In the genomic region with DNA sequence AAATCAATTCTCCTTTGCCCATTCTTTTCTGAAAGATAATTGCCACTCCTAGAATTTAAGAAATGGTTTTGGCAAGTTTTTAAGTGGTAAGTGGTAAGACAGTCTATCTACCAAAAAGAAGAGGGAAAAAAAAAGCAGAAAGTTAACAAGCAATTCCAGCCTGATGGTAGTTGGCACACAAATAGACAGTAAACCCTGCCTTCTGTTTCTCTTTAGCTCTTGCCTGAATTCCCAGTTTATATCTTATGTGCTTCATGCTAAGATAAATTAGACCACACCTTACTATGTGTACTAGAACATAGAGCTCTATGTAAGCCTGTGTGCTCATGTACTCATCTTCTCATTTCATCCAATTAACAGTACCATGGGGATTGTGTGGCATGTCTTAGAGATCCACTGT, we compare ENCODE assay signal across 18 mouse cellular contexts.
"Had no signal": no experiment of that assay in that cellular context is flagged by ENCODE, and none has a peak within 500 bp of the region (broad histone marks: within the 10 kb centered on the region; RNA-seq: fewer than 3 reads in every experiment).

No protein-coding gene starts in this region.

- H3K36me3 ChIP-seq: midbrain, embryonic 10.5 days; midbrain, embryonic 12.5 days; neural tube, embryonic 13.5 days; neural tube, embryonic 15.5 days had no signal

- H3K4me2 ChIP-seq: lung, embryonic 14.5 days; midbrain, embryonic 12.5 days; neural tube, embryonic 13.5 days; neural tube, embryonic 15.5 days had no signal

- H3K27me3 ChIP-seq: midbrain, embryonic 12.5 days; neural tube, embryonic 13.5 days; neural tube, embryonic 15.5 days had no signal

- H3K4me3 ChIP-seq: midbrain, embryonic 10.5 days; midbrain, embryonic 12.5 days; myocyte; neural tube, embryonic 13.5 days; neural tube, embryonic 15.5 days had no signal

- H3K9me3 ChIP-seq: midbrain, embryonic 10.5 days; midbrain, embryonic 12.5 days; neural tube, embryonic 13.5 days; neural tube, embryonic 15.5 days had no signal

- ATAC-seq: midbrain, embryonic 16.5 days had no signal

- H3K27ac ChIP-seq: midbrain, embryonic 10.5 days; midbrain, embryonic 12.5 days; neural tube, embryonic 13.5 days; neural tube, embryonic 15.5 days had no signal

- H3K9ac ChIP-seq: lung, embryonic 14.5 days; midbrain, embryonic 12.5 days; neural tube, embryonic 13.5 days; neural tube, embryonic 15.5 days had no signal

- DNase-seq: lung, adult 18-20 months; lung, embryonic 14.5 days; lung, postnatal 10 days; lung, postnatal 4 days; midbrain, embryonic 14.5 days; retina, postnatal 1 day; right cerebral cortex, adult 18-20 months; right cerebral cortex, postnatal 25 days; right cerebral cortex, postnatal 4 days; spleen, adult 18-20 months; thymus, adult 2 months; thymus, postnatal 25 days had no signal

- H3K4me1 ChIP-seq: midbrain, embryonic 10.5 days; midbrain, embryonic 12.5 days; neural tube, embryonic 13.5 days; neural tube, embryonic 15.5 days had no signal
